Mouse (Mus musculus) embryonic facial prominence, embryonic 14.5 days (tissue): Measurements from ENCODE around the gene Galnt5. TPM values are rescaled to one million over a fixed set of nuclear protein-coding genes. Genes with fewer than 3 reads are reported as not detected.

Experiments
- ATAC-seq: fragments of 200-750 bp; cut with Nextera tagmentation; 2 replicates; pipeline ENCODE4 v1.8.0; 2017; ENCODE audit warnings: low read depth, moderate number of reproducible peaks, moderate TSS enrichment
- DNase-seq: peaks from one replicate; pipeline ENCODE4 v3.0.0-alpha.2; 2015; ENCODE audit warnings: low spot score
- H3K27ac ChIP-seq: fragments of 300-500 bp; sonication (generic); replicated peaks from 2 replicates; pipeline ENCODE4 v1.5.1; 2014; ENCODE audit warnings: low read depth, mild to moderate bottlenecking, low read length, moderate library complexity
- H3K27me3 ChIP-seq: fragments of 300-500 bp; sonication (generic); replicated peaks from 2 replicates; pipeline ENCODE4 v1.6.1; 2014; ENCODE audit warnings: low read length; ENCODE audit not compliant: control insufficient read depth, insufficient read depth
- H3K36me3 ChIP-seq: fragments of 300-500 bp; sonication (generic); 2 replicates; pipeline ENCODE4 v1.6.1; 2014; ENCODE audit warnings: low read length, mixed read lengths; ENCODE audit not compliant: control insufficient read depth, insufficient read depth
- H3K4me1 ChIP-seq: fragments of 300-500 bp; sonication (generic); 2 replicates; pipeline ENCODE4 v1.6.1; 2014; ENCODE audit warnings: antibody characterized with exemption, low read length; ENCODE audit not compliant: control insufficient read depth, insufficient read depth
- H3K4me2 ChIP-seq: fragments of 300-500 bp; sonication (generic); 2 replicates; pipeline ENCODE4 v1.6.1; 2014; ENCODE audit warnings: low read depth, mild to moderate bottlenecking, low read length, moderate library complexity, mixed read lengths
- H3K4me3 ChIP-seq: fragments of 300-500 bp; sonication (generic); 2 replicates; pipeline ENCODE4 v1.5.1; 2014; ENCODE audit warnings: low read depth, mild to moderate bottlenecking, low read length
- H3K9ac ChIP-seq: fragments of 300-500 bp; sonication (generic); 2 replicates; pipeline ENCODE4 v1.6.1; 2014; ENCODE audit warnings: low read depth, mild to moderate bottlenecking, low read length, moderate library complexity, mixed read lengths
- H3K9me3 ChIP-seq: fragments of 300-500 bp; sonication (generic); 2 replicates; pipeline ENCODE4 v1.6.1; 2016; ENCODE audit warnings: low read length; ENCODE audit not compliant: control insufficient read depth
- WGBS: fragments of 180-500 bp; shearing (Covaris S2); extraction: QIAGEN DNeasy Blood & Tissue Kit; methylation state at CpG from one replicate; pipeline ENCODE4 v1.1.7; 2014; 5-methylcytosine and 5-hydroxymethylcytosine counted together
- polyA plus RNA-seq: library from polyadenylated mRNA; unstranded; fragments of >200 nt; fragmentation: Nextera tagmentation; extraction: Ambion mirVana; gene quantifications from 2 replicates; pipeline ENCODE4 v1.2.1, GENCODE M21; 2014

The Galnt5 gene
- polyA plus RNA-seq, 1 experiment from 2014 or later, result 5.9 TPM

GRCm38 (mm10) chr2:58094818-58095217 is 97.1 kb downstream of the Galnt5 start:
- Histone ChIP-seq H3K36me3 (no peaks in the 10 kb centered on the region), H3K9me3 (no peaks in the 10 kb centered on the region), H3K27ac (no peak overlapping the region), H3K4me3 (no peak overlapping the region), H3K4me1 (no peaks in the 10 kb centered on the region), H3K9ac (no peak overlapping the region), H3K27me3 (no peaks in the 10 kb centered on the region), H3K4me2 (no peak overlapping the region)
- ATAC-seq (no peak), DNase-seq (no peak)
- 68% methylated on average over 1 of the region's 1 CpGs for WGBS

Other genes starting within 250 kb of the Galnt5 start
- 1.9 and 2.7 TPM in 2 replicates for gene Ermn, start 55.0 kb downstream of the Galnt5 start, polyA plus RNA-seq
- gene Cytip, start 197.6 kb downstream of the Galnt5 start, polyA plus RNA-seq, result 1.8 and 3.2 TPM in 2 replicates